Mouse (Mus musculus) regulatory T cell (primary cell): ENCODE data around the gene Kcng3.

ENCODE experiments used
- in situ Hi-C: fragments of 300-600 bp; cut with MboI, MseI; formaldehyde crosslinking; loops from one replicate; pipeline ENCODE4 v1.15.1; 2025; ENCODE audit warnings: high pct_unique_total_duplicates

Kcng3 gene

DNA sequence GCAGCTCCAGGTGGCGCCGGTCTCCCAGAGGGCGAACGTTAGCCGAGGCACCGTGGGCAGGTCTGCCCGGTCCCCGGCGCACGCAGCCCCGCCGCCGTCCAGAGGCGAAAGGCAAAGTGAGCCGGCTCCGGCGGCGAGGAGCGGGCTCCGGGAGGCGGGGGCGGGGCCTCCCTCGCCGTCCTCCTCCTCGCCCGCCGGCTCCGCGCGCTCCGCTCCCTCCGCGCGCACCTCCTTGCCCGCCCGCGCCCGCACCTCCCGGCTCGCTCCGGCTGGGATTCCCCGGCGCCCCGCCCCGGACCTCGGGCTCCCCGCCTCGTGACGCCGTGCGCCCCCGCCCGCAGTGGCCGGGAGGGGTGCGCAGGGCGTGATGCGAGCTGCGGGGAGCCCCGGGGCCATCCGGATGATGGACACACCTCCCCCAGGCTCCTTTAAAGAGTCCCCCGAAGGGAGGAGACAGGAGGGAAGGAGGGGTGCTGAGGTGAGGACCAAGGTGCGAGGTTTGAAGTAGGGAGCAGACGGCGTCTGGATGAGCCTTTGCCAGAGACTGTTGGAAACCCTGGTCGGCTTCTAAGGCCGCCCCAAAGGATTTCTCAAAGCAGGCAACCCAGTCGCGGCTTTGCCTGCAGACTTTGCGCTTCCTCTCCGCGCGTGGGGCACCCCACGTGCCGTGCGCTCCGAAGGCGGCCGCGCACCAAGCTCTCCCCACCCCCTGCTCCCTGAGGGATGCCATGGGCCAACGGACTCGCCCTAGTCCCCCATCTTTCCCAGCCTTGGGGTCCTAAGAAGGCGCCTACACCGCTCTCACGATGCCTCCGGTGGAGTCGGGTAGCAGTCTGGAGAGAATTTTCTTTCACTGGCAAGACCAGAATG is at the start of gene Kcng3:
Gene Kcng3, minus strand, starts transcription at position 113 of the 870 bp plus-strand sequence.
- in situ Hi-C loops = loop anchor here (10.0 kb wide), 1 partner anchor 223 kb away; no protein-coding TSS in a partner anchor

DNA sequence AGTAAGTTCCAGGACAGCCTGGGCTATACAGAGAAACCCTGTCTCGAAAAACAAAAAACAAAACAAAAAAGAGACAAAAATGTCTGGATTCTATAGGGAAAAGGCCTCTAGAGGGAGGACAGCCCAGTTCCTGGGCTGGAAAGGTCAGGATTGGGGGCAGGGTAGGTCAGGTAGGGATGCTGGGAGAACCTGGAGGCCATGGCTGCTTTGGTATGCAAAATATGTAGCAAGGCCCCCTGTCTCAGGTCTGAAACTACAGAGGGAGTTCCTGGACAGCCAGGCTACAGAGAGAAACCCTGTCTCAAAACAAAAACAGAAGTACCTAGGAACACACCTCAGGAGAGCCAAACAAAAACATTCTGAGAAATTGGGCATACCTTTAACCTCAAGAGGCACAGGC is 45.7 kb upstream of the Kcng3 start:
- in situ Hi-C loops = no loop called here

DNA sequence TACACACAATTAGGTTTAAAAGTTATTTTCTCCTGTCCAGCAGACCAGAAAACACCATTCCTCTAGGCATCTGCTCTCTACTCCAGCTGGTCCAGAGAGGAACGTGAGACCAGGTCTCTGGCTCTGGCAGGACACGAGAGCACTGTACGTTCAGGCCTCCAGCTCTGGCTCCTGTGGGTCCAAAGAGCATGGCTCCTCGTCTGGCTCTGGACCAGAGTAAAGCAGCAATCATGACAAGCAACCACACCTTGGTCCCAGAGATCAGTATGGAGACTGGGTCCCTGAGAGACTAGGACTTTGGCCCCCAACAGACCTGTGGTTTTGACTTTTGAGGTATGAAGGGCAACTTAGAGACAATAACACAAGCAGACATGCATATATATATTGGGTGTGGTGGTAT is 41.0 kb upstream of the Kcng3 start:
- in situ Hi-C loops = no loop called here

- in situ Hi-C loops = no loop called here
Observed at GRCm38 (mm10) chr17:83667934-83668690, 36.4 kb upstream of the Kcng3 start.

DNA sequence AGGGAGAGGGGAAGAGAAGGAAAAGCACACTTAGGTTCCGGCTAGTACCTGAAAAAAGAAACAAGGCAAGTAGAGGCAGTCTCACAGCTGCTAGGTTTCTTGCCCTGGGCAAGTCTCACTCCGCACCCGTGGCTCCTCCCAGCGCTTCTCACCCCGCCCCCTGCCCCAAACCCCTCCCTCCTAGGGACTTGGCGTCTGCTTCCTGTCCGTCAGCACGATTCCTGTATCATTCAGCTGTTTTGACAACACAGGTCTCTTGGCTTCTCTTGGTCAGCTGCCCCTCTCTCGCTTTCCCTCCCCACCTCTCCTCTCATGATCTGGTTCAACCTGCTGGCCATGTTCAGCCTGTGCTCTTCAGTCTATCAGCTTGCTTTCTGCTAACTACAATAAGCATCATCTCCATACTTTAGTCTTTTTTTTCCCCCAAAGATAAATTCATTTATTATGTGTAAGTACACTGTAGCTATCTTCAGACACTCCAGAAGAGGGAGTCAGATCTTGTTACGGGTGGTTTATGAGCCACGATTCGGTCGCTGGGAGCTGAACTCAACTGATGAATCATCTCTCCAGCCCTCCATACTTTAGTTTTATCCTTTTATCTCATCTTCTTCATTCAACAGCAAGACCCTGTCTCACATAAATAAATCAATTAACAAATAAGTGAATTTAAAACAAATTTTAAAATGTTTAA is 35.0 kb upstream of the Kcng3 start:
- in situ Hi-C loops = no loop called here

GRCm38 (mm10) chr17:83664761-83665160 is 33.1 kb upstream of the Kcng3 start:
- in situ Hi-C loops = no loop called here

DNA sequence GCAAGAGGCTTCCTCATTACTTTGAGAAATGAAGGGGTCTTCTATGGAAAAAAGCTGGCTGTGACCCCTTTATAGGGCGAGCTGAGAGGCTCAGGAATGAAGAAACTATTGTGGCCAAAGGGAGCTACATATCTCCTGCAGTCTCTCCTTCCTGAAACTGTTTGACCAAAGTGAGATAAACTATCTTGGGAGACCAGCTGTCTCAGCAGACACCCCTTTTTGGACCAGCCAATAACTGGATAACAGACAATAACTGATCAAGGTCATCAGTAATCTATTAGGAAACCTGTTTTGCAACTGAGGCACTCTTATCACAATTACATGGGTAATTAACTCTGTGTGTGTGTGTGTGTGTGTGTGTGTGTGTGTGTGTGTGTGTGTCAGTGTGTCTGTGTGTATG is 27.2 kb upstream of the Kcng3 start:
- in situ Hi-C loops = no loop called here

DNA sequence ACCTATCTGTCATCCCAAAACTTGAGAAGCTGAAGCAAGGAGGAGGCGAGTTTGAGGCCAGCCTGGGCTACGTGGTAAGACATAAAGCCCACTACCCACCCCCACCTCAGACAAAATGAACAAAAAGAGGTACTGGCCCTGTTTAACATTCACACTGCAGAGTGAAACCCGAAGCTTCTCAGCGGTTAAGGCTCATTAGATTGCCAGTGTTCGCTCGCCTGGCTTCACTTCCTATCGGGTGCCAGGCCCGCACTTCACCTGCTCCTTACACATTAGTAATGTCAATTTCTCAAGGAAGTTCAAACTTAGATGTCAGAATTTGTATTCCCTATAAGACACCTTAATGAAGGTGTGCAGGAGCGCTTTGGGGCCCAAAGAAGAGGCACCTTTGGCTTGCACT is 25.7 kb upstream of the Kcng3 start:
- in situ Hi-C loops = no loop called here

DNA sequence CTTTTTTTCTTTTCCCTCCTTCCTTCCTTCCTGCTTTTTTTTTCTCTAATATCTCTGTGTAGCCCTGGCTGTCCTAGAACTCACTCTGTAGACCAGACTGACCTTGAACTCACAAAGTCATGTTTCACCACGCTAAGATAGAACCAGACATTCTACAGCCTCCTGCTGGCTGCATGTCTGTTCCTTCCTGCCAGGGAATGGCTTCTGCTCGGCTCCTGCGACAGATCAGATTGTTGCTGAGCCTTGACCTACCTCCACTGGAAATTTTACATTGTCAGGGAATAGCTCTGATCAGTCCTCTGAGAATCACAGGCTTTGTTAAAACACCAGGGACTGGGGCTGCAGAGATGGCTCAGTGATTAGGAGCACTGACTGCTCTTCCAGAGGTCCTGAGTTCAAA is 24.0 kb upstream of the Kcng3 start:
- in situ Hi-C loops = no loop called here

- in situ Hi-C loops = loop anchor here (5.0 kb wide), 2 partner anchors 48 to 78 kb away; no protein-coding TSS in a partner anchor
Observed at GRCm38 (mm10) chr17:83654651-83655136, 23.0 kb upstream of the Kcng3 start.

GRCm38 (mm10) chr17:83653635-83654034 is 21.9 kb upstream of the Kcng3 start:
- in situ Hi-C loops = loop anchor here (5.0 kb wide), 2 partner anchors 49 to 79 kb away; no protein-coding TSS in a partner anchor

- in situ Hi-C loops = loop anchor here (5.0 kb wide), 2 partner anchors 51 to 81 kb away; no protein-coding TSS in a partner anchor
Observed at GRCm38 (mm10) chr17:83650932-83651682, 19.4 kb upstream of the Kcng3 start.

DNA sequence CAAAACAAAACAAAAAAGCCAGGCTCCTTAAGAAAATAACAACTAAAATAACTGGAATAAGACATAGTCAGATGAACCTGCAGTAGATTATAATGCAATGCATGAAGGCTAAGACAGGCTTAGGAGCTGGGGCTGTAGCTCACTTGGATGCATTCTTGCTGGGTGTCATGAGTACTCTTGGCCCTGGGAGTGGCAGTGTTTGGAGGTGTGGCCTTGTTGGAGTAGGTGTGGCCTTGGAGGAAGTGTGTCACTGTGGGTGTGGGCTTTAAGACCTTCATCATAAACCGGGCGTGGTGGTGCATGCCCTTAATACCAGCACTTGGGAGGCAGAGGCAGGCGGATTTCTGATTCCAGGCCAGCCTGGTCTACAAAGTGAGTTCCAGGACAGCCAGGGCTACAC is 18.3 kb upstream of the Kcng3 start:
- in situ Hi-C loops = loop anchor here (5.0 kb wide), 2 partner anchors 52 to 82 kb away; no protein-coding TSS in a partner anchor

DNA sequence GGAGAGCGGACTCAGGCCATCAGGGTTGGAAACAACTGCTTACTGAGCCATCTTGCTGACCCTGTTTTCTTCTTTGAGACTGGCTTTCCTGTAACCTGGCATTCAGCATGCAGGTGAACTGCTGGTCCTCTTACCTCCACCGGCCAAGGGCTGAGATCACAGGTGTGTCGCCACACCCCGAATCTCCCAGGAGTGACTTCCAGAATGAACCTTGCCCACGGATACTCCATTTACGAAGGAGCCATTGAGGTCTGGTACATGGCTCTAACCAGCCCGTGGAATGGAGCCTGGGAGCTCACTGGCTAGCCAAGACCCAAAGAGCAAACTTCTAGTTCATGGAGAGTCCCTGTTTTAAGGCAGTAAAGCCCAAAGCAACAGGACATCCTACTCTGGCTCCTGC is 15.7 kb upstream of the Kcng3 start:
- in situ Hi-C loops = no loop called here

- in situ Hi-C loops = no loop called here
Observed at GRCm38 (mm10) chr17:83646425-83647163, 14.9 kb upstream of the Kcng3 start.

DNA sequence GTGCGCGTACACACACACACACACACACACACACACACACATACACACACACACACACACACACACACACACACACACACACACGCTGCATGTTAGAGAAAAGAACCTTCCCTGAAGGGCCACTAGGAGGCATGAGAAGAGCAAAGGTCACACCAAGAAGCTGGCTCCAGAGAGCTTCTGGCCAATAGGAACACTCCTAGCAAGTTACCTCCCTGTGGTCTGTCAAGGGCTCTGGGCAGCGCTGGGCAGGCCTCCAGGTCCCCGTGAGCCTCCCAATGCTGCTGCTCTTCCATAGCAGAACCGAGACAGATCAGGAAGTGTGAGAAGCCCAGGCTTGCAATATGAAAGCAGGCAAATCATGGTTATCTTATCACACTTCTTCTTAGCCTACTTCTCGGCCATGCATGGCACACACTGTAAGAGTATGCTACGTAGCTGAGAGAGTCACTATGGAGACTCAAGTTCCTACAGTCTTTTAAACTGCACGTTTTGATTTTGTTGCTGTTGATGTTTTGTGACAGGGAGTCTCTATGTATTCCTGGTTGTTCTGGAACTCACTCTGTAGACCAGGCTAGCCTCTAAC is 13.6 kb upstream of the Kcng3 start:
- in situ Hi-C loops = no loop called here

GRCm38 (mm10) chr17:83637393-83637792 is 5.7 kb upstream of the Kcng3 start:
- in situ Hi-C loops = loop anchor here (10.0 kb wide), 1 partner anchor 217 kb away; no protein-coding TSS in a partner anchor

DNA sequence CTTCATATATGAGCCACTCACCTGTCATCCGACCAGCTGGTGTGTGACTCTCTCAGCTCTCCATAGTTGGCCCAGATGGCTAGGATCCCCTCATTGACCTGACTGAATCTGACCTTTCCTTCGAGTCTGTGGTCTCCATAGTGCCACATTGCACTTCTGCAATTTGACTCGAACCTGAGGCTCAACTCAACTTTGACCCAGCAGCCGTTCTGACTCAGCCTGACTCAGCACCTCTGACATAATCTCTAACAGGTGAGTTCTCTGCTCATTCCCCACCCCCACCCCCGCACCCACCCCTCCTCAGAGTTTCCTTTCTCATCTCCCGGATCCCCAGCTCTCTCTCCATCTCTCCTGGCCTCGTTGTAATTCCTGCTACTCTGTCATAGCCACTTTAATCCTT is 4.7 kb upstream of the Kcng3 start:
- in situ Hi-C loops = loop anchor here (10.0 kb wide), 1 partner anchor 218 kb away; no protein-coding TSS in a partner anchor
